Mouse (Mus musculus): Measurements from ENCODE around the gene Atp2a1. TPM values are rescaled to one million over a fixed set of nuclear protein-coding genes. Genes with fewer than 3 reads are reported as not detected.

Atp2a1 gene
- polyA plus RNA-seq, 1 experiment from 2014 or later, result 0.57 TPM

DNA sequence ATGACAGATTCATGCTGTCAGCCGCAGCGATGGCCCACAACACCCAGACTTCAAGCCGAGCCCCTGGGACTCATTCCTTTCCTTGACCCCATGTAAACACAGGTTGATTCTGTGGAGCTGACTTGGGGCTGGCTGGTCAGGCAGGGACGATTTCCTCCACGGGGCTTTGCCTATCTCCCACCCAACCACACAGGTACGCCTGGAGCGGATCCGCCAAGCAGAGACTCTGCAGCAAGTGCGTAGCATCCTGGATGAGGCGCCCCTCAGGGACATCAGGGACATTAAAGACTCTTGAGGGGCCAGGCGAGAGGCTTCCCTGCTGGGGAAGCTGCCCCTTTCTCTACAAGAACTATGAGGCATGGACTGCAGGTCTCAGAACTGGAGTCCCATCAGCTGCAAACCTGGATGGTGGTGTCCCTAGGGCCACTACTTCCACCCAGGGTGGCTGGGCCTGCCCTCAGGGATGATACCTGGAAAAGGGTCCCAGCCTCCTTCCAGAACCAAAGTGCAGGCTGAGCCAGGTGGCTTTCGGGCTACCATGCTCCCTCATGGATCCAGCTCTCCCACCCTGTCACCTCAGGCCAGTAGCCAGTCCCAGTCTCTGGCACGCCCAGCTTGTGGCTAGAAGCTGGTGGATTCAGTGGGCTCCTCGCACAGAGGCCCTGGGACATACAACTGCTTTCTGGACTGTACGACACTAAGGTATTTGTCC, 17.6 kb downstream of the Atp2a1 start:
- no peak for ATAC-seq (ENCODE audit: low FRiP score, low read depth)
- no peak overlapping the region for H3K4me3 ChIP-seq
- no peak overlapping the region for H3K4me2 ChIP-seq (replicated peaks)
- 93% methylated on average over 15 of the region's 15 CpGs for WGBS
- peaks cover 38% of the 10 kb centered on the region for H3K36me3 ChIP-seq
- no peaks in the 10 kb centered on the region for H3K27me3 ChIP-seq
- H3K9me3 ChIP-seq, result no peaks in the 10 kb centered on the region
- H3K9ac ChIP-seq (replicated peaks), result no peak overlapping the region
- H3K4me1 ChIP-seq, result no peaks in the 10 kb centered on the region
- H3K27ac ChIP-seq (replicated peaks), result no peak overlapping the region

DNA sequence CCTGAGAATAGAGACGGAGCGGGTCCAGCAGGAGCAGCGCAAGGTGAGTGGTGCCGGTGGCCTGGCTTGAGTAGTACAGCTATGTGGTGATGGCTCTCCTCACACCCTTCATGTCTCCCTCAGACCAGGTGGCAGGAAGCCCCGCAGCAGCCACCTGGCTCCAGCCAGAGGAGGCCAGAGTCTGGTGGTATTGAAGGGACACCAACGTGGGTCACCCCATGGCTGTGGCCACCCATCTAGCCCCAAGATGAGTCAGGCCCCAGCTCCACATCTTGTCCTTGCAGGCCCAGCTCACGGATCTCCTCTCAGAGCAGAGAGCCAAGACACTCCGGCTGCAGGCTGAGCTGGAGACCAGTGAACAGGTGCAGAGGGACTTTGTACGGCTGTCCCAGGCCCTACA, 18.4 kb downstream of the Atp2a1 start:
- Histone ChIP-seq H3K27me3 (no peaks in the 10 kb centered on the region), H3K4me1 (no peaks in the 10 kb centered on the region), H3K9ac (replicated peaks) (no peak overlapping the region), H3K27ac (replicated peaks) (no peak overlapping the region), H3K36me3 (peaks cover 38% of the 10 kb centered on the region), H3K4me3 (no peak overlapping the region), H3K4me2 (replicated peaks) (no peak overlapping the region), H3K9me3 (no peaks in the 10 kb centered on the region)
- WGBS, result 95% methylated on average over 9 of the region's 9 CpGs
- ATAC-seq (ENCODE audit: low FRiP score, low read depth), result no peak

DNA sequence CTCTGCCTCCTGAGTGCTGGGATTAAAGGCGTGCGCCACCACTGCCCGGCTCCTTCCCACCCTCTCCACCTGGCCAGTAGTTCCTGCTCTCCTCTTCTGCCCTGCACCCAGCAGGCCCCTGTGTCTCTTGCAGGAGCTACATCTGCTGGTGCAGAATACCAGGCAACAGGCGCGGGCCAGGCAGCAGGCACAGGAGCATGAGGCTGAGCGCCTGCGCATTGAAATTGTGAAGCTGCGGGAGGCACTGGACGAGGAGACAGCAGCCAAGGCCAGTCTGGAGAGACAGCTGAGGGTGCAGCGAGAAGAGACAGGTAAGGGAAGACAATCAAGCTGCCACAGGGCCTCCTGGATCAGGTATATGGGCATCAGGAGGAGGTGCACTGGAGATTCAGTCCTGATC, 18.9 kb downstream of the Atp2a1 start:
- Histone ChIP-seq H3K9me3 (no peaks in the 10 kb centered on the region), H3K4me3 (no peak overlapping the region), H3K27me3 (no peaks in the 10 kb centered on the region), H3K36me3 (peaks cover 38% of the 10 kb centered on the region), H3K27ac (replicated peaks) (no peak overlapping the region), H3K4me1 (no peaks in the 10 kb centered on the region), H3K4me2 (replicated peaks) (no peak overlapping the region), H3K9ac (replicated peaks) (no peak overlapping the region)
- 94% methylated on average over 10 of the region's 10 CpGs for WGBS
- ATAC-seq (ENCODE audit: low FRiP score, low read depth), result no peak

DNA sequence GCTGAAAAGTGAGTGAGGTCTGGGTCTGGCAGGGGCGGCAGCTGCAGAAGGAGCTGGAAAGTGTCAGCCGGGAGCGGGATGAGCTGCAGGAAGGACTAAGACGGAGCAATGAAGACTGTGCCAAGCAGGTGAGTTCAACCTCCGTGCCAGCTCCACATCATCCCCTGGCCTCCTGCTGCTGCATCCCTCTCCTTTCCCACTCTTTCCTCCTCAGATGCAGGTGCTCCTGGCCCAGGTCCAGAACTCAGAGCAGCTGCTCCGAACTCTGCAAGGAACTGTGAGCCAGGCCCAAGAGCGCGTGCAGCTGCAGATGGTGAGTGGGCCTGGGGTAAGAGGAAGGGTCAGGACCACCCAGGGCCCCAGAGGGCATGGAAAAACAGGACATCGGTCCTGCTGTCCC, 22.8 kb downstream of the Atp2a1 start:
- no peak for ATAC-seq (ENCODE audit: low FRiP score, low read depth)

DNA sequence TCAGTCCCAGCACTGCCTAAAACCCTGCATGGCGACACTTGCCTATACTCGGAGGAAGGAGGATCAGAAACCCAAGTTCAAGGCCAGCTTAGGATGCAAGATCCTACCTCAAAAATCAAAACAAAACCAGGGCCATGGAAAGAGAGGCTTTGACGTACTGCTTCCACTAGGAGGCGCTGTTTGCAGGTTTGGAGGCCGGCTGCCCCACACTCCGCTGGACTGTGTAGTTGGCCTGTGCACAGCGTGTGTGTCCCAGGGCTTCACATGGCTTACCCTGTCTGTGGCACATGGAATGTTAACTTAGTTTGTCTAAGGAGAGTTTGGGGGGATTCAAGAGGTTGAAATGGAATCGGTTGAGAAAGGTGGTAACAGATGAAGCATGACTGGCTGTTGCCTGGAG, 26.1 kb downstream of the Atp2a1 start:
- no peak for ATAC-seq (ENCODE audit: low FRiP score, low read depth)
- H3K4me2 ChIP-seq (replicated peaks), result no peak overlapping the region
- no peaks in the 10 kb centered on the region for H3K27me3 ChIP-seq
- no peaks in the 10 kb centered on the region for H3K4me1 ChIP-seq
- 19% methylated on average over 8 of the region's 8 CpGs for WGBS
- no peak overlapping the region for H3K9ac ChIP-seq (replicated peaks)
- H3K27ac ChIP-seq (replicated peaks), result no peak overlapping the region
- H3K9me3 ChIP-seq, result no peaks in the 10 kb centered on the region
- peaks cover 7% of the 10 kb centered on the region; the same call in 1 of the 2 replicates for H3K36me3 ChIP-seq
- H3K4me3 ChIP-seq, result no peak overlapping the region

More for the DNA sequence above, 22.8 kb downstream of the Atp2a1 start:
- H3K4me1 ChIP-seq, result no peaks in the 10 kb centered on the region
- no peaks in the 10 kb centered on the region for H3K9me3 ChIP-seq
- H3K27ac ChIP-seq (replicated peaks), result no peak overlapping the region
- H3K36me3 ChIP-seq, result peaks cover 18% of the 10 kb centered on the region
- no peak overlapping the region for H3K4me3 ChIP-seq
- WGBS, result 80% methylated on average over 9 of the region's 9 CpGs
- H3K27me3 ChIP-seq, result no peaks in the 10 kb centered on the region
- H3K4me2 ChIP-seq (replicated peaks), result no peak overlapping the region
- H3K9ac ChIP-seq (replicated peaks), result no peak overlapping the region

DNA sequence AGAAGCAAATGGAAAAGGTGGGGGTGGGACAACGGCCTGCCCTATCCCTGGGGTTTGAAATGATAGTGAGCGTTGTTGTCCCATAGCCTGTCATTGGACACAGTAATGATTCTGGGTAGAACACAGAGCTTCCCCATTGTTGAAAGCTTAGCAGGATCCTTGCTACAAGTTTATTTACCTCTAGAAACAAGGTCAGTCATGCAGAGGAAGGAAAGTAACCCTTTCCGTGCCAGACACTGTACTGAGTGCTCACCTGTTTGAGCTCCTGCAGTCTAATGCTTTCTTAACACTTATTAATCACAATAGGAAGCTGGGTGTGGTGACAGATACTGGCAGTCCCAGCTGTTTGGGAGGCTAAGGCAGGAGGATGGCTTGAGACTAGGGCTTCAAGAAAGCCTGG, 27.1 kb downstream of the Atp2a1 start:
- H3K9me3 ChIP-seq, result no peaks in the 10 kb centered on the region
- no peak for ATAC-seq (ENCODE audit: low FRiP score, low read depth)
- WGBS, result 89% methylated on average over 3 of the region's 3 CpGs
- peaks cover 9% of the 10 kb centered on the region; the same call in 1 of the 2 replicates for H3K36me3 ChIP-seq
- H3K27me3 ChIP-seq, result no peaks in the 10 kb centered on the region
- H3K4me1 ChIP-seq, result no peaks in the 10 kb centered on the region
- no peak overlapping the region for H3K4me2 ChIP-seq (replicated peaks)
- H3K4me3 ChIP-seq, result no peak overlapping the region
- H3K9ac ChIP-seq (replicated peaks), result no peak overlapping the region
- H3K27ac ChIP-seq (replicated peaks), result no peak overlapping the region

DNA sequence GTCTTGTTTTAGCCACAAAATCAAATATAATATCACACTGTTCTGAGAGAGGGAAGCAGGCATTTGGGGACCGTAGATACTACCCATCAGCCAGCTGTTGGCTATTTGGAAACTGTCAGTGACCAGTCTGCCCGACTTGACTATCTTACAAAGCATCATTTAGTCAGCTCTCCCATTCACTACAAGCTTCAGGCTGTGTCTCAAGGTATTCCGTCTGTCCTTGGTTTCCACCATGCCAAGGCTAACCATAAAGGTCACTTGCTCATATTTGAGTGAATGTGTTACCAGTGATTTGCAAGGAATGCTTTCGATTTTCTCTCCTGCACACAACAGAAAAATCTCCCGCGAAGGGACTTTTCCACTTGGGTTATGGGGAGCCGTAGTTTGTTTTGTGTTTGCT, 28.2 kb downstream of the Atp2a1 start:
- ATAC-seq (ENCODE audit: low FRiP score, low read depth), result no peak
- H3K4me1 ChIP-seq, result peaks cover 2% of the 10 kb centered on the region; the same call in 1 of the 2 replicates
- H3K27ac ChIP-seq (replicated peaks), result no peak overlapping the region
- no peak overlapping the region for H3K9ac ChIP-seq (replicated peaks)
- H3K9me3 ChIP-seq, result no peaks in the 10 kb centered on the region
- WGBS, result 93% methylated on average over 7 of the region's 7 CpGs
- H3K4me3 ChIP-seq, result no peak overlapping the region
- H3K27me3 ChIP-seq, result 0 out of 2 replicates have a peak, but pooled peaks cover 2% of the 10 kb centered on the region
- H3K4me2 ChIP-seq (replicated peaks), result no peak overlapping the region
- H3K36me3 ChIP-seq, result peaks cover 9% of the 10 kb centered on the region; the same call in 1 of the 2 replicates

DNA sequence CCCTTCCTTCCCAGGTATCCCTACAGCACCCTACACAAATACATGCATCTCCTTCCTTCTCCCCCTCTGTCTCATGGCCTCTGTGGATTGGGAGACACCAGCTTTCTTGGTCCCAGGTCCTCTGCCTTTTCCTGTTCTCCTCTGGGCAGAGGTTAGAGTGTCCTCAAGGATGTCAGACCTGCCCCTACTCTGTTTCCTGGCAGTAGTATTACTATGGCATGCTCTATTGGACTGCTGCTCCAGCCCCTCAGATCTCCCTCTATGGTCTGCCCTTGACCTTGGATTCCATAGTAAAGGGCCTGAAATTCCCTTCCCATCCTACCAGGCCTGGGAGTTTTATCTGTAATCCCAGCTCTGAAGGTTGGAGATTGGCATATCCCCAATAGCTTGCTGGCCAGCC, 32.7 kb downstream of the Atp2a1 start:
- H3K9ac ChIP-seq (replicated peaks), result no peak overlapping the region
- H3K27me3 ChIP-seq, result 0 out of 2 replicates have a peak, but pooled peaks cover 4% of the 10 kb centered on the region
- H3K9me3 ChIP-seq, result no peaks in the 10 kb centered on the region
- H3K4me2 ChIP-seq (replicated peaks), result no peak overlapping the region
- no peak overlapping the region for H3K4me3 ChIP-seq
- ATAC-seq (ENCODE audit: low FRiP score, low read depth), result no peak
- H3K4me1 ChIP-seq, result peaks cover 15% of the 10 kb centered on the region
- no peak overlapping the region for H3K27ac ChIP-seq (replicated peaks)
- peaks cover 9% of the 10 kb centered on the region; the same call in 1 of the 2 replicates for H3K36me3 ChIP-seq

DNA sequence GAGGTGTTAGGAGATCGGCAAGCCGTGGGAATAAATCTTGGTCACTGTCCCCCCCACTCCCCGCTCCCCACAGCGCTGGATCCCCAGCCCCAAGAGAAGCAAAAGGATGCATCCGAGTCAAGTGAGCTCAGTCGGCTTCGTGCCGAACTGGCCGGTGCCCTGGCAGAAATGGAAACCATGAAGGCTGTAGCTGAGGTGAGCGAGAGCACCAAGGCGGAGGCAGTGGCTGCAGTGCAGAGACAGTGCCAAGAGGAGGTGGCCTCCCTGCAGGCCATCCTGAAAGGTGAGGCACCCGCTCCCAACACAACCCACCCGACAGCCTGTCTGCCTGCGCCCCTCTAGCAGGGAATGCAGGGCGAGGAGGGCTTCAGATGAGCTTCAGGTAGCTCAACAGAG, 33.4 kb downstream of the Atp2a1 start:
- no peaks in the 10 kb centered on the region for H3K9me3 ChIP-seq
- peak; percentile 45 for ATAC-seq (ENCODE audit: low FRiP score, low read depth)
- no peak overlapping the region for H3K27ac ChIP-seq (replicated peaks)
- peak overlapping the region; percentile 76 for H3K4me2 ChIP-seq (replicated peaks)
- H3K4me1 ChIP-seq, result peaks cover 15% of the 10 kb centered on the region
- peaks cover 9% of the 10 kb centered on the region; the same call in 1 of the 2 replicates for H3K36me3 ChIP-seq
- peak overlapping the region; percentile 77 for H3K4me3 ChIP-seq
- H3K27me3 ChIP-seq, result 0 out of 2 replicates have a peak, but pooled peaks cover 4% of the 10 kb centered on the region
- 31% methylated on average over 15 of the region's 15 CpGs for WGBS
- H3K9ac ChIP-seq (replicated peaks), result peak overlapping the region; percentile 89

DNA sequence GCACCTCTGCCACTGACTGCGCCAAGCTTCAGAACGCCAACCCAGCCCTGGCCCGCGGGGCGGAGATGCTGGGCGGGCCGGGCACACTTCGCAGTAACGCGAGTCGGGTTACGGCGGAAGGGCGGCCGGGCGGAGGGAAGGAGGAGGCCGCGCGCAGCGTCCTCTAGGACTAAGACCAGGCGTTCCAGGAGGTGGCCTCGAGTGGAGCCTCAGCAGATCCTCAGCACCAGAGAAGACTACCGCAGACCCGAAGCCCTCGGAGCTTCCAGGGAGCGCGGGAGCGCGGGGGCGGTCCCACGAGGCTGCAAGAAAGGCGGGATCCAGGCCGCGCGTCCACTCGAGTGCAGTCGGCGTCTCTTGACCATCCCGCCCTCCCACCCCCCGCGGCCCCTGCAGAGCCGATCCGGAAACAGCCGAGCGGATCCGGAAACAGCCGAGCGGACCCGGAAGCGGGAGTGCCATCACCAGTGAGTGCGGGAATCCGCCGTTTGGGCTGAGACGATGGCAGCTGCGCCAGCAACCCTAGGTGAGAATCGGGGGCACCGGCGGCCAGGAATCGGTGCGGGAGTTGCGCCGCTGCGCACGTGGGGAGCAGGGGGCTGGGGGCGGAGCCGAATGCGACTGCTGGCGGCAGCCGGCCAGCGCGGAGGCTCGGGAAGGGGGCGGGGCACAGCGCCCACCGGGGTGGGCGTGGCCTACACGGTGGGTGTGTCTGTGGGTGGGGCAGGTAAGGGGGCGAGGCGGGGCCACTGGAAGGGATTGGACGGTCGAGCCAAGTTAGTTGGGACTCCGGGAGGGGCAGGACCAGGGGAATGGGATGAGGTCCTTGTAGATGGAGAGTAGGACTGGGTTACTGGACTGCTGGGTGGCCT, 34.0 kb downstream of the Atp2a1 start, which contains the start of gene Rabep2:
Rabep2 (plus strand) TSS at position 129 of the 872 bp plus-strand sequence.
- Histone ChIP-seq H3K9ac (replicated peaks) (peak within 1 kb of the TSS; percentile 89), H3K27ac (replicated peaks) (peak within 1 kb of the TSS; percentile 88), H3K4me3 (peak within 1 kb of the TSS; percentile 77), H3K9me3 (no peaks in the 10 kb centered on the region), H3K36me3 (0 out of 2 replicates have a peak, but pooled peaks cover 4% of the 10 kb centered on the region), H3K27me3 (0 out of 2 replicates have a peak, but pooled peaks cover 4% of the 10 kb centered on the region), H3K4me1 (peaks cover 15% of the 10 kb centered on the region), H3K4me2 (replicated peaks) (peak within 1 kb of the TSS; percentile 76)
- peak; percentile 94 for ATAC-seq (ENCODE audit: low FRiP score, low read depth)
- WGBS, result under 1% methylated on average over 76 of the region's 82 CpGs

DNA sequence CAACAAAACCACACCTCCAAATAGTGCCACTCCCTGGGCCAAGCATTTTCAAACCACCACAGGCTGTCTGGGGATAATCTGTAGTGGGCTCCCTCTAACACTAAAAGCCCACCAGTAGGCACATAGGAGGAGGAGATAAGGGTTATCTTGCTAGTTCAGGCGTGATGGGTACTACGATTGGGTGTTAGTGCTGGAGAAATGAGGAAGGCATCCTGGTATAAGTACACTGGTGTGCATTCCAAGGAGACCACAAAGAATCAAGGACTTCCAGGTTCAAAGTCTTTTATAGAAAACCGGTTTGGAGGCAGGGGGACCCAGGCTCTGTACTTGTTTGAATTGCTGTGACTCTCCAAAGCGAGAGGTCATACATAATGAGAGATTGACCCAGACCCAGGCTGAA, 34.8 kb downstream of the Atp2a1 start:
- peaks cover 15% of the 10 kb centered on the region for H3K4me1 ChIP-seq
- H3K4me3 ChIP-seq, result peak overlapping the region; percentile 77
- 0 out of 2 replicates have a peak, but pooled peaks cover 4% of the 10 kb centered on the region for H3K36me3 ChIP-seq
- peak overlapping the region; percentile 89 for H3K9ac ChIP-seq (replicated peaks)
- 0 out of 2 replicates have a peak, but pooled peaks cover 4% of the 10 kb centered on the region for H3K27me3 ChIP-seq
- ATAC-seq (ENCODE audit: low FRiP score, low read depth), result 0 out of 2 replicates have a peak, but pooled peaks have one; percentile 7
- 26% methylated on average over 4 of the region's 4 CpGs for WGBS
- H3K4me2 ChIP-seq (replicated peaks), result peak overlapping the region; percentile 76
- H3K27ac ChIP-seq (replicated peaks), result peak overlapping the region; percentile 88
- H3K9me3 ChIP-seq, result no peaks in the 10 kb centered on the region
